Mouse (Mus musculus) neural tube, embryonic 14.5 days (tissue): ENCODE results near the gene Galnt10. TPM values are rescaled to one million over a fixed set of nuclear protein-coding genes. Genes with fewer than 3 reads are reported as not detected.

Experiments
- ATAC-seq: fragments of 200-750 bp; cut with Nextera tagmentation; 2 replicates; pipeline ENCODE4 v1.8.0; 2017; ENCODE audit warnings: low read depth, mild to moderate bottlenecking, moderate TSS enrichment, moderate library complexity
- H3K27ac ChIP-seq: fragments of 300-500 bp; sonication (generic); 2 replicates; pipeline ENCODE4 v1.5.1; 2014; ENCODE audit warnings: low read depth, mild to moderate bottlenecking, control low read depth, low read length, moderate library complexity, mixed read lengths
- H3K27me3 ChIP-seq: fragments of 300-500 bp; sonication (generic); 2 replicates; pipeline ENCODE4 v1.6.1; 2014; ENCODE audit warnings: low read length; ENCODE audit not compliant: control insufficient read depth, insufficient read depth
- H3K36me3 ChIP-seq: fragments of 300-500 bp; sonication (generic); 2 replicates; pipeline ENCODE4 v1.6.1; 2014; ENCODE audit warnings: low read length, mixed read lengths; ENCODE audit not compliant: control insufficient read depth, insufficient read depth
- H3K4me1 ChIP-seq: fragments of 300-500 bp; sonication (generic); 2 replicates; pipeline ENCODE4 v1.6.1; 2014; ENCODE audit warnings: low read length; ENCODE audit not compliant: control insufficient read depth, insufficient read depth
- H3K4me2 ChIP-seq: fragments of 300-500 bp; sonication (generic); 2 replicates; pipeline ENCODE4 v1.6.1; 2014; ENCODE audit warnings: mild to moderate bottlenecking, low read depth, low read length, control low read depth
- H3K4me3 ChIP-seq: fragments of 300-500 bp; sonication (generic); 2 replicates; pipeline ENCODE4 v1.5.1; 2014; ENCODE audit warnings: low read depth, low read length, control low read depth, mixed read lengths
- H3K9ac ChIP-seq: fragments of 300-500 bp; sonication (generic); replicated peaks from 2 replicates; pipeline ENCODE4 v1.6.1; 2014; ENCODE audit warnings: low read depth, mild to moderate bottlenecking, control low read depth, low read length, mixed read lengths
- H3K9me3 ChIP-seq: fragments of 300-500 bp; sonication (generic); 2 replicates; pipeline ENCODE4 v1.6.1; 2016; ENCODE audit warnings: low read length; ENCODE audit not compliant: control insufficient read depth
- WGBS: fragments of 180-500 bp; shearing (Covaris S2); extraction: QIAGEN DNeasy Blood & Tissue Kit; methylation state at CpG from one replicate; pipeline ENCODE4 v1.1.7; 2014; 5-methylcytosine and 5-hydroxymethylcytosine counted together
- polyA plus RNA-seq: library from polyadenylated mRNA; unstranded; fragments of >200 nt; fragmentation: Nextera tagmentation; extraction: Ambion mirVana; gene quantifications from 2 replicates; pipeline ENCODE4 v1.2.1, GENCODE M21; 2014

Gene Galnt10
- polyA plus RNA-seq, 1 experiment from 2014 or later = 4.5 TPM

GRCm38 (mm10) chr11:57631805-57632485, 13.3 kb upstream of the Galnt10 start:
- Histone ChIP-seq H3K27ac (no peak overlapping the region), H3K27me3 (no peaks in the 10 kb centered on the region), H3K4me3 (no peak overlapping the region), H3K9ac (no peak overlapping the region), H3K36me3 (no peaks in the 10 kb centered on the region), H3K9me3 (no peaks in the 10 kb centered on the region), H3K4me1 (no peaks in the 10 kb centered on the region), H3K4me2 (no peak overlapping the region)
- 85% methylated on average over 7 of the region's 7 CpGs for WGBS
- no peak for ATAC-seq

GRCm38 (mm10) chr11:57633006-57633405, 12.2 kb upstream of the Galnt10 start:
- H3K4me3 ChIP-seq = no peak overlapping the region
- no peak overlapping the region for H3K27ac ChIP-seq
- no peak overlapping the region for H3K9ac ChIP-seq
- H3K9me3 ChIP-seq = no peaks in the 10 kb centered on the region
- no peak for ATAC-seq
- H3K27me3 ChIP-seq = no peaks in the 10 kb centered on the region
- no peaks in the 10 kb centered on the region for H3K4me1 ChIP-seq
- 95% methylated on average over 2 of the region's 2 CpGs for WGBS
- no peak overlapping the region for H3K4me2 ChIP-seq
- H3K36me3 ChIP-seq = no peaks in the 10 kb centered on the region

- no peak overlapping the region for H3K4me2 ChIP-seq
- H3K9me3 ChIP-seq = no peaks in the 10 kb centered on the region
- no peak for ATAC-seq
- H3K4me1 ChIP-seq = no peaks in the 10 kb centered on the region
- no peaks in the 10 kb centered on the region for H3K27me3 ChIP-seq
- H3K27ac ChIP-seq = no peak overlapping the region
- no peak overlapping the region for H3K9ac ChIP-seq
- H3K4me3 ChIP-seq = no peak overlapping the region
- WGBS = 77% methylated on average over 6 of the region's 6 CpGs
- no peaks in the 10 kb centered on the region for H3K36me3 ChIP-seq
These were observed 11.2 kb upstream of the Galnt10 start for GRCm38 (mm10) chr11:57633975-57634585.

GRCm38 (mm10) chr11:57635148-57635547, 10.1 kb upstream of the Galnt10 start:
- Histone ChIP-seq H3K27me3 (no peaks in the 10 kb centered on the region), H3K4me3 (no peak overlapping the region), H3K4me1 (no peaks in the 10 kb centered on the region), H3K9ac (no peak overlapping the region), H3K36me3 (no peaks in the 10 kb centered on the region), H3K27ac (no peak overlapping the region), H3K9me3 (no peaks in the 10 kb centered on the region), H3K4me2 (no peak overlapping the region)
- 45% methylated on average over 9 of the region's 9 CpGs for WGBS
- ATAC-seq = no peak

- WGBS = 80% methylated on average over 2 of the region's 2 CpGs
- Histone ChIP-seq H3K36me3 (no peaks in the 10 kb centered on the region), H3K9ac (no peak overlapping the region), H3K9me3 (no peaks in the 10 kb centered on the region), H3K4me2 (peak overlapping the region; percentile 95), H3K27me3 (no peaks in the 10 kb centered on the region; the same call in 1 of the 2 replicates), H3K4me3 (no peak overlapping the region), H3K4me1 (peaks cover 11% of the 10 kb centered on the region; the same call in 1 of the 2 replicates), H3K27ac (no peak overlapping the region)
- no peak for ATAC-seq
These were observed 1.6 kb upstream of the Galnt10 start for GRCm38 (mm10) chr11:57643691-57644090.

GRCm38 (mm10) chr11:57644245-57645017, 811 bp upstream of the Galnt10 start:
- no peaks in the 10 kb centered on the region; the same call in 1 of the 2 replicates for H3K27me3 ChIP-seq
- no peak overlapping the region for H3K27ac ChIP-seq
- H3K9me3 ChIP-seq = no peaks in the 10 kb centered on the region
- H3K4me1 ChIP-seq = peaks cover 11% of the 10 kb centered on the region; the same call in 1 of the 2 replicates
- H3K4me2 ChIP-seq = peak overlapping the region; percentile 95
- peak overlapping the region; percentile 66 for H3K4me3 ChIP-seq
- H3K36me3 ChIP-seq = no peaks in the 10 kb centered on the region
- WGBS = under 1% methylated on average over 30 of the region's 30 CpGs
- peak overlapping the region; percentile 68 for H3K9ac ChIP-seq
- peak; percentile 64 for ATAC-seq

GRCm38 (mm10) chr11:57645847-57646246, 605 bp downstream of the Galnt10 start:
- Histone ChIP-seq H3K4me3 (peak overlapping the region; percentile 66), H3K36me3 (no peaks in the 10 kb centered on the region), H3K27ac (no peak overlapping the region), H3K9ac (peak overlapping the region; percentile 68), H3K4me1 (peaks cover 11% of the 10 kb centered on the region; the same call in 1 of the 2 replicates), H3K9me3 (no peaks in the 10 kb centered on the region), H3K4me2 (peak overlapping the region; percentile 95), H3K27me3 (no peaks in the 10 kb centered on the region; the same call in 1 of the 2 replicates)
- WGBS = 29% methylated on average over 8 of the region's 8 CpGs
- no peak for ATAC-seq

- WGBS = 20% methylated on average over 1 of the region's 1 CpGs
- no peak overlapping the region for H3K4me3 ChIP-seq
- ATAC-seq = no peak
- peak overlapping the region; percentile 68; the same call in 1 of the 2 replicates for H3K9ac ChIP-seq
- H3K4me2 ChIP-seq = peak overlapping the region; percentile 95; the same call in 1 of the 2 replicates
- no peaks in the 10 kb centered on the region for H3K9me3 ChIP-seq
- no peaks in the 10 kb centered on the region for H3K36me3 ChIP-seq
- no peaks in the 10 kb centered on the region; the same call in 1 of the 2 replicates for H3K27me3 ChIP-seq
- H3K27ac ChIP-seq = no peak overlapping the region
- peaks cover 11% of the 10 kb centered on the region; the same call in 1 of the 2 replicates for H3K4me1 ChIP-seq
These were observed 1.2 kb downstream of the Galnt10 start for GRCm38 (mm10) chr11:57646416-57646815.
